20 mouse cellular contexts compared by ENCODE assay signal in the genomic region with DNA sequence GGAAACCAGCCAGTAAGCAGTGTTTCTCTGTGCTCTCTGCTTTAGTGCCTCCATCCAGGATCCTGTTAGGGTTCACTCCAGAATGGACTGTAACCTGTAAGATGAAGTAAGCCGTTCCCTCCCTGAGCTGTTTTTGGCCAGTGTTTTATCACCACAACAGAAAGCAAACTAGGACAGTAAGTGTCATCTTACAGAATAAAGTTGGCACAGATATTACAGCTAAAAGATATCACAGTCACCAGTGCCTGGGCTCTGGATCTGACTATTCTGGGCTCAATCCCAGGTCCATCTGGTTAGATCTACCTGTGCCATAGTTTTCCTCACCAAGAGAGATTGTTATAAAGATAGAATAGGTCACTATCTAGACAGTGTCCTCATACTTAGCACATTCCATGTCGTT.
DNase-seq lines count a peak whose midpoint lies in the region; ATAC-seq lines count a peak whose summit lies in the region.
"Had no signal": no experiment of that assay in that cellular context is flagged by ENCODE, and none has a peak within 500 bp of the region (broad histone marks: within the 10 kb centered on the region; RNA-seq: fewer than 3 reads in every experiment).

No protein-coding gene starts in this region.

- ATAC-seq in cerebellum, adult (ENCODE audit: insufficient number of reproducible peaks, low FRiP score, low TSS enrichment), result peak; percentile 94
- ATAC-seq: forebrain, embryonic 16.5 days; hindbrain, embryonic 16.5 days; midbrain, embryonic 13.5 days had no signal

- DNase-seq in cerebellum, postnatal 4 days (ENCODE audit: low spot score in 2 of 2), result no peak
- DNase-seq in cerebellum, adult 11 months, result peak; percentile 65
- peak; percentile 94 for DNase-seq in cerebellum, adult 9-10 months
- peak; percentile 49 to 69 for DNase-seq in cerebellum, postnatal 36 days
- no peak for DNase-seq in thymus, adult 18-20 months
- DNase-seq in testis, postnatal 10 days (ENCODE audit: low spot score), result no peak
- DNase-seq in adipocyte (ENCODE audit: low spot score), result no peak
- DNase-seq: adrenal gland, postnatal 36 days; gastrocnemius, postnatal 10 days; kidney, adult 18-20 months; kidney, postnatal 4 days; layer of hippocampus, postnatal 36 days; left cerebral cortex, postnatal 4 days; lung, adult 2 months; lung, postnatal 10 days; thymus, postnatal 14 days had no signal

Comparison
In these comparisons a context has a peak if more than half of its experiments do, and no peak if none do; other contexts are left out.
1. DNase-seq: peak in cerebellum, adult 11 months (single experiment), cerebellum, adult 9-10 months (single experiment) and cerebellum, postnatal 36 days (2 of 2); none in cerebellum, postnatal 4 days (0 of 2), thymus, adult 18-20 months (0 of 2), testis, postnatal 10 days (single experiment) and adipocyte (single experiment).